Mouse (Mus musculus) embryonic facial prominence, embryonic 15.5 days (tissue): ENCODE results near the gene Dhcr7. TPM values are rescaled to one million over a fixed set of nuclear protein-coding genes. Genes with fewer than 3 reads are reported as not detected.

Source experiments
- ATAC-seq: fragments of 200-750 bp; cut with Nextera tagmentation; 2 replicates; pipeline ENCODE4 v1.8.0; 2017; ENCODE audit warnings: low read depth, moderate TSS enrichment; ENCODE audit not compliant: insufficient number of reproducible peaks, low FRiP score, low TSS enrichment
- H3K27ac ChIP-seq: fragments of 300-500 bp; sonication (generic); replicated peaks from 2 replicates; pipeline ENCODE4 v1.5.1; 2015; ENCODE audit warnings: mild to moderate bottlenecking, inconsistent platforms
- H3K27me3 ChIP-seq: fragments of 300-500 bp; sonication (generic); 2 replicates; pipeline ENCODE4 v1.6.1; 2015; ENCODE audit warnings: inconsistent platforms
- H3K36me3 ChIP-seq: fragments of 300-500 bp; sonication (generic); 2 replicates; pipeline ENCODE4 v1.6.1; 2015; ENCODE audit warnings: mild to moderate bottlenecking, inconsistent platforms
- H3K4me1 ChIP-seq: fragments of 300-500 bp; sonication (generic); 2 replicates; pipeline ENCODE4 v1.6.1; 2015; ENCODE audit warnings: inconsistent platforms
- H3K4me2 ChIP-seq: fragments of 300-500 bp; sonication (generic); replicated peaks from 2 replicates; pipeline ENCODE4 v1.6.1; 2015; ENCODE audit warnings: mild to moderate bottlenecking, inconsistent platforms
- H3K4me3 ChIP-seq: fragments of 300-500 bp; sonication (generic); replicated peaks from 2 replicates; pipeline ENCODE4 v1.5.1; 2015; ENCODE audit warnings: mild to moderate bottlenecking, inconsistent platforms
- H3K9ac ChIP-seq: fragments of 300-500 bp; sonication (generic); 2 replicates; pipeline ENCODE4 v1.6.1; 2015; ENCODE audit warnings: inconsistent platforms
- H3K9me3 ChIP-seq: fragments of 300-500 bp; sonication (generic); replicated peaks from 2 replicates; pipeline ENCODE4 v1.6.1; 2016; ENCODE audit warnings: inconsistent platforms
- WGBS: fragments of 180-500 bp; shearing (Covaris S2); methylation state at CpG from one replicate; pipeline ENCODE4 v1.1.7; 2015; 5-methylcytosine and 5-hydroxymethylcytosine counted together
- microRNA-seq: library from miRNA; unstranded; fragments of <30 nt; microRNA quantifications from one replicate; pipeline ENCODE4, GENCODE M21; 2016; ENCODE audit warnings: borderline number of aligned reads
- polyA plus RNA-seq: library from polyadenylated mRNA; unstranded; fragments of >200 nt; fragmentation: Nextera tagmentation; extraction: Ambion mirVana; gene quantifications from 2 replicates; pipeline ENCODE4 v1.2.1, GENCODE M21; 2015

The Dhcr7 gene
- polyA plus RNA-seq, 1 experiment from 2014 or later, result 47.7 TPM

- no peaks in the 10 kb centered on the region for H3K9me3 ChIP-seq
- no peaks in the 10 kb centered on the region for H3K4me1 ChIP-seq
- H3K27ac ChIP-seq, result no peak overlapping the region
- WGBS, result 69% methylated on average over 2 of the region's 2 CpGs
- H3K36me3 ChIP-seq, result no peaks in the 10 kb centered on the region
- no peak overlapping the region for H3K4me3 ChIP-seq
- H3K27me3 ChIP-seq, result no peaks in the 10 kb centered on the region
- no peak for ATAC-seq
- H3K4me2 ChIP-seq, result no peak overlapping the region
- H3K9ac ChIP-seq, result no peak overlapping the region
These were observed 68.2 kb downstream of the Dhcr7 start for GRCm38 (mm10) chr7:143891146-143891545.

- 62% methylated on average over 2 of the region's 2 CpGs for WGBS
- Histone ChIP-seq H3K9me3 (no peaks in the 10 kb centered on the region), H3K27me3 (no peaks in the 10 kb centered on the region), H3K4me3 (no peak overlapping the region), H3K4me1 (no peaks in the 10 kb centered on the region), H3K27ac (no peak overlapping the region), H3K9ac (no peak overlapping the region), H3K4me2 (no peak overlapping the region), H3K36me3 (no peaks in the 10 kb centered on the region)
- no peak for ATAC-seq
These were observed 69.4 kb downstream of the Dhcr7 start for GRCm38 (mm10) chr7:143892361-143892760.

Small RNA genes lying within 50 kb of the gene (microRNA-seq; reads per million reads assigned to microRNA genes)
- gene Gm22064, result not detected

Other genes with a start within 250 kb of the Dhcr7 start
- gene Cars, start 223.1 kb upstream of the Dhcr7 start, polyA plus RNA-seq, result 61.8 and 63.3 TPM in 2 replicates
- 1.1 and 1.4 TPM in 2 replicates for gene Tnfrsf26, start 194.4 kb upstream of the Dhcr7 start, polyA plus RNA-seq
- 9.0 and 11.1 TPM in 2 replicates for gene Tnfrsf22, start 173.5 kb upstream of the Dhcr7 start, polyA plus RNA-seq
- gene Tnfrsf23, start 137.3 kb upstream of the Dhcr7 start, polyA plus RNA-seq, result 4.0 and 4.9 TPM in 2 replicates
- 61.5 and 65.2 TPM in 2 replicates for gene Osbpl5, start 66.2 kb upstream of the Dhcr7 start, polyA plus RNA-seq
- gene Mrgprg, start 56.2 kb upstream of the Dhcr7 start, polyA plus RNA-seq, result not detected in 2 replicates
- gene Mrgpre, start 38.6 kb upstream of the Dhcr7 start, polyA plus RNA-seq, result 1.9 and 2.5 TPM in 2 replicates
- 8.0 and 8.3 TPM in 2 replicates for gene Nadsyn1, start 296 bp upstream of the Dhcr7 start, polyA plus RNA-seq
- not detected in 2 replicates for gene Gm498, start 43.7 kb downstream of the Dhcr7 start, polyA plus RNA-seq
- 1.1 and 1.2 TPM in 2 replicates for gene Shank2, start 178.8 kb downstream of the Dhcr7 start, polyA plus RNA-seq